Mouse (Mus musculus) cerebellum, adult 2 months (tissue): Measurements from ENCODE around the gene Tspan9. TPM values are rescaled to one million over a fixed set of nuclear protein-coding genes. Genes with fewer than 3 reads are reported as not detected.

Experiments used
- DNase-seq, 2 experiments: peaks; one replicate each; pipeline ENCODE4 v3.0.0; 2021
- H3K27ac ChIP-seq: fragments of 200-500 bp; 2 replicates; pipeline ENCODE4 v1.5.1; 2012; ENCODE audit warnings: low read length, control low read depth, inconsistent platforms; ENCODE audit not compliant: insufficient read depth
- H3K27me3 ChIP-seq: fragments of 200-500 bp; 2 replicates; pipeline ENCODE4 v1.6.1; 2012; ENCODE audit warnings: inconsistent platforms, mild to moderate bottlenecking, low read length, moderate library complexity; ENCODE audit not compliant: control insufficient read depth, insufficient read depth
- H3K4me1 ChIP-seq: fragments of 200-500 bp; 2 replicates; pipeline ENCODE4 v1.6.1; 2011; ENCODE audit warnings: low read length; ENCODE audit not compliant: control insufficient read depth, insufficient read depth
- H3K4me3 ChIP-seq: fragments of 200-500 bp; replicated peaks from 2 replicates; pipeline ENCODE3; 2011; ENCODE audit warnings: mild to moderate bottlenecking, low read depth, low read length, control low read depth; ENCODE audit not compliant: insufficient read depth
- CTCF ChIP-seq: fragments of 200-500 bp; IDR thresholded peaks from 2 replicates; pipeline ENCODE4 v1.5.1; 2011; ENCODE audit warnings: low read depth, mild to moderate bottlenecking, control low read depth, low read length, moderate library complexity, borderline replicate concordance; ENCODE audit not compliant: insufficient read depth
- POLR2A ChIP-seq: fragments of 200-500 bp; IDR thresholded peaks from 2 replicates; pipeline ENCODE4 v1.6.1; 2011; ENCODE audit warnings: low read length, control low read depth, borderline replicate concordance; ENCODE audit not compliant: insufficient read depth
- WGBS: fragments of 180-500 bp; shearing (Covaris S2); methylation state at CpG from one replicate; pipeline ENCODE4 v1.1.7; 2018; 5-methylcytosine and 5-hydroxymethylcytosine counted together
- polyA plus RNA-seq: library from polyadenylated mRNA; depleted of rRNA; stranded (reverse); fragments of >200 nt; gene quantifications from 2 replicates; pipeline ENCODE4 v1.2.3, GENCODE M21; 2012

The Tspan9 gene
- polyA plus RNA-seq, 1 experiment, result 303 TPM

DNA sequence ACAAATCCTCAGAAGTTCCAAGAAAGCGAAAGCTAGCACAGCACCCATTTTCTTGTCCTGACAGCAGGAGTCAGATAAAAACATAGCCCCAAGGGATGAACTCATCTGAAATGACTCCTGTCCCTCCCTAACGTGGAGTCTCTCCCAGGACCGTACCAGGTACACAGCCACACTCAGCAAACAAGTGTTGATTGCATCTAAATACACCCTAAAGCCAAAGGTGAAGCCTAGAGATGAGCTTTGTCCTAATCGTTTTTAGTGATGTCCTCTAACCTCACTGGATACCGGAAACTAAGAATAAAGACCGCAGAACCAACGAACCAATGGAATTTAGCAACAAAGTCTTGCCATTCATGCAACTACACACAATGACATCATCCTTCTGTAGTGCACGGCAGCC is 96.2 kb downstream of the Tspan9 start:
- no peak for DNase-seq
- H3K27ac ChIP-seq, result peak overlapping the region; percentile 61; the same call in 1 of the 2 replicates

DNA sequence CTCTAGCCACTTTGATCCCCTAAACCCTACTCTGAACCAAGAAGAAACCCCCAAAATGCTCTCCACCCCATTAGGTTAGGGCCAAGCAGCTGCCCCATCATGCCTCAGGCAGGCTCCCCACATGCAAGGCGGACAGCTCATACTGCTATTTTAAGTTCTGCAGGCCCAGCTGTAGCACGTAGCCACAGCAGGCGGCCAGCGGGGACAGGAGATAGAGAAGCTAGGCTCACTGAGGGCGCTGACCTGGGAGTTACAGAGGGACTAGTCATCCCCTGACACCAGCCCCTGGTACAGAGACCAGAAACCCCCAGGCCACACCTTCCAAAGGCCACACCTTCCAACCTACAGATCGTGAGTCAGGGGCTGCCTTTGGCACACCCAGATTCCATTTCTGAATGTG is 96.6 kb downstream of the Tspan9 start:
- no peak overlapping the region for H3K4me3 ChIP-seq
- peaks cover 48% of the 10 kb centered on the region for H3K4me1 ChIP-seq
- no peaks in the 10 kb centered on the region for H3K27me3 ChIP-seq
- no peak for TF ChIP-seq POLR2A
- no peak for TF ChIP-seq CTCF
- no peak for DNase-seq
- H3K27ac ChIP-seq, result no peak overlapping the region
- WGBS, result 86% methylated on average over 6 of the region's 6 CpGs

More for the DNA sequence above, 96.2 kb downstream of the Tspan9 start:
- no peak overlapping the region for H3K4me3 ChIP-seq
- peaks cover 44% of the 10 kb centered on the region for H3K4me1 ChIP-seq
- WGBS, result 78% methylated on average over 8 of the region's 8 CpGs
- no peaks in the 10 kb centered on the region for H3K27me3 ChIP-seq
- TF ChIP-seq CTCF (no peak), POLR2A (no peak)

GRCm38 (mm10) chr6:128044691-128045090 is 98.7 kb downstream of the Tspan9 start:
- Histone ChIP-seq H3K4me1 (peaks cover 48% of the 10 kb centered on the region), H3K27ac (no peak overlapping the region), H3K27me3 (no peaks in the 10 kb centered on the region), H3K4me3 (no peak overlapping the region)
- no peak for DNase-seq
- TF ChIP-seq POLR2A (no peak), CTCF (no peak)
- WGBS, result 86% methylated on average over 10 of the region's 10 CpGs

- no peak overlapping the region for H3K4me3 ChIP-seq
- TF ChIP-seq CTCF (no peak), POLR2A (no peak)
- H3K4me1 ChIP-seq, result peaks cover 45% of the 10 kb centered on the region
- no peak overlapping the region for H3K27ac ChIP-seq
- no peak for DNase-seq
- WGBS, result 77% methylated on average over 6 of the region's 6 CpGs
- H3K27me3 ChIP-seq, result no peaks in the 10 kb centered on the region
These were observed 99.9 kb downstream of the Tspan9 start for GRCm38 (mm10) chr6:128043486-128043885.

DNA sequence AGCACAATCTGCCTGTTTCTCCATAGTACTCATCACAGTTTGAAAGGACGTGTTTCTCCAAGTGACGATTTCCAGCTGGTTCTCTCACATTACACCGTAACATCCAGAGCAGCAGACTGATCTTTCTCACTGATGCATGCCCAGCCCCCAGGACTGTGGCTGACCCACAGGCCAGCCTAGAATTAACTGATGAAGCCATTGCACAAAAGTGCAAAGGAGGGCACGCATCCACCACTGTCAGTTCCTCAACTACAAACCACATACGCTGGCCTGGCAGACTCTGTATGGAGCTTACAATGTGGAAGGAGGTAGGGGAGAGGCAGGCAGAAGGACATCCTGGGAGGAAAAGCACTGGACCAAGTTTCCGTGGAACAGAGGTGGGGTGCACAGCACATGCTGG is 101.6 kb downstream of the Tspan9 start:
- TF ChIP-seq POLR2A (no peak), CTCF (no peak)
- Histone ChIP-seq H3K4me1 (peaks cover 36% of the 10 kb centered on the region), H3K27ac (no peak overlapping the region), H3K4me3 (no peak overlapping the region), H3K27me3 (no peaks in the 10 kb centered on the region)
- WGBS, result 79% methylated on average over 6 of the region's 6 CpGs
- no peak for DNase-seq

DNA sequence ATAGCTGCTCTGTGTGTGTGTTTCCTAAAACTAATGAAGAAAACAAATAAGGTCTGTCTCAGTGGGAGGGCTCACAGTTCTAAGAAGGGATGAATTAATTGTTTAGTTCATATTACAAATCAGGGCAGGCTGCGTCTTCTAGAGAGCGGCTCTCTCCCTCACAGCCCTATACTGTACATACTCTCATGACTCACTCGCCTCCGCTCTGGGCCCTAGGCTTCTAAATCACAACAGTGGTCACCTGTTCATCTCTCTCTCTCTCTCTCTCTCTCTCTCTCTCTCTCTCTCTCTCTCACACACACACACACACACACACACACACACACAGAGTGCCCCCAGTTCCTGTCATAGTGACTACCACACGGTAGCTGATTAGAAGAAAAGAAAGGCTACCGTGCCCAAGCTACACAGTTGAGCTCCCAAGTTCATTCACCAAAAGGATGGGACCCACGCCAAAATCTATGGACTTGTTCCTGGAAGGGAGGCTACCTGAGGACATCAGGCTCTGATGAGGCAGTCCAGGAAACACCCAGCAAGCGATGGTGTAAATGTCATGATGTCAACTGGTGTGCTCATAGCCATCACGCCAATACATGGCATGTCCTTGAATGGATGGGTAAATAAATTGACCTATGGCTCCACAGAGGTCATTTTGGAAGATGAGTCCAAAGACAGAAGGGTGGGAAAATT is 104.2 kb downstream of the Tspan9 start:
- WGBS, result 83% methylated on average over 9 of the region's 9 CpGs
- no peaks in the 10 kb centered on the region for H3K27me3 ChIP-seq

DNA sequence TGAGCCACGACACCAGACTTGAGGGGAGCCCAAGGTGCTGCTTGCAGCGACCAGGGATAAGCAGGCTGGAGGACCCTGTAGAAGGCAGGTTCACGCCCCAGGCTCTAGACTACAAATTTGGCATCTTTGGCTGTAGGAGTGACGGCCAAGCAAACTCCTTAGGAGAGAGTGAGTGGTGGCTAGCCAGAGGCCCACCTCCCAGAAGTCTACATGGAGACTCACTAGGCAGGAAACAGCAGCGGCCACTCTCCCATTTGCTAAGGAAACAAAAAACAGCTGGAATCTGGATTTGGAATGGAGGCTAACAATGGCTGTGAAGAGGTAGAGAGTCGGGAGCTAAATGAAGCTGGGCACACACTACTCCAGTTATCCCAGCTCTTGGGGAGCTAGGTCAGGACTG is 104.8 kb downstream of the Tspan9 start:
- no peak overlapping the region for H3K4me3 ChIP-seq
- H3K27me3 ChIP-seq, result no peaks in the 10 kb centered on the region
- no peak for DNase-seq
- H3K27ac ChIP-seq, result no peak overlapping the region
- TF ChIP-seq CTCF (no peak), POLR2A (no peak)
- WGBS, result 91% methylated on average over 6 of the region's 6 CpGs
- H3K4me1 ChIP-seq, result peaks cover 27% of the 10 kb centered on the region

More for the DNA sequence above, 104.2 kb downstream of the Tspan9 start:
- DNase-seq, result no peak
- no peak overlapping the region for H3K27ac ChIP-seq
- TF ChIP-seq POLR2A, result no peak
- no peak for TF ChIP-seq CTCF
- peaks cover 33% of the 10 kb centered on the region for H3K4me1 ChIP-seq
- H3K4me3 ChIP-seq, result no peak overlapping the region

- no peak for TF ChIP-seq POLR2A
- no peak for TF ChIP-seq CTCF
- peak in 1 of 2 experiments; percentile 49 for DNase-seq
- Histone ChIP-seq H3K27ac (peak overlapping the region; percentile 16; the same call in 1 of the 2 replicates), H3K4me3 (no peak overlapping the region), H3K4me1 (peaks cover 12% of the 10 kb centered on the region), H3K27me3 (no peaks in the 10 kb centered on the region)
- WGBS, result 77% methylated on average over 9 of the region's 9 CpGs
These were observed 106.8 kb downstream of the Tspan9 start for GRCm38 (mm10) chr6:128036597-128036996.
